Mouse (Mus musculus) lung, postnatal 0 days (tissue): Measurements from ENCODE around the gene Yipf3. TPM values are rescaled to one million over a fixed set of nuclear protein-coding genes. Genes with fewer than 3 reads are reported as not detected.

Source experiments
- ATAC-seq: fragments of 200-750 bp; cut with Nextera tagmentation; 2 replicates; pipeline ENCODE4 v1.8.0; 2017; ENCODE audit warnings: moderate library complexity
- DNase-seq: peaks from one replicate; pipeline ENCODE4 v3.0.0-alpha.2; 2016; ENCODE audit warnings: low spot score
- H3K27ac ChIP-seq: fragments of 300-500 bp; sonication (generic); 2 replicates; pipeline ENCODE4 v1.5.1; 2014; ENCODE audit warnings: antibody characterized with exemption, mild to moderate bottlenecking, low read length, mixed read lengths
- H3K27me3 ChIP-seq: fragments of 300-500 bp; sonication (generic); replicated peaks from 2 replicates; pipeline ENCODE4 v1.6.1; 2014; ENCODE audit warnings: low read length, mixed read lengths; ENCODE audit not compliant: insufficient read depth
- H3K36me3 ChIP-seq: fragments of 300-500 bp; sonication (generic); 2 replicates; pipeline ENCODE4 v1.6.1; 2014; ENCODE audit warnings: low read length, mixed read lengths; ENCODE audit not compliant: insufficient read depth
- H3K4me1 ChIP-seq: fragments of 300-500 bp; sonication (generic); 2 replicates; pipeline ENCODE4 v1.6.1; 2014; ENCODE audit warnings: antibody characterized with exemption, low read depth, low read length, mixed read lengths; ENCODE audit not compliant: insufficient read depth
- H3K4me2 ChIP-seq: fragments of 300-500 bp; sonication (generic); replicated peaks from 2 replicates; pipeline ENCODE4 v1.6.1; 2014; ENCODE audit warnings: low read depth, mild to moderate bottlenecking, low read length, moderate library complexity, mixed read lengths
- H3K4me3 ChIP-seq: fragments of 300-500 bp; sonication (generic); 2 replicates; pipeline ENCODE4 v1.5.1; 2014; ENCODE audit warnings: low read depth, low read length
- H3K9ac ChIP-seq: fragments of 300-500 bp; sonication (generic); replicated peaks from 2 replicates; pipeline ENCODE4 v1.6.1; 2014; ENCODE audit warnings: low read depth, mild to moderate bottlenecking
- H3K9me3 ChIP-seq: fragments of 300-500 bp; sonication (generic); 2 replicates; pipeline ENCODE4 v1.6.1; 2016; ENCODE audit warnings: low read length, mixed read lengths
- CTCF ChIP-seq: IDR thresholded peaks from 2 replicates; pipeline ENCODE4 v1.5.1; 2016; ENCODE audit warnings: antibody characterized with exemption, mild to moderate bottlenecking
- EP300 ChIP-seq: IDR thresholded peaks from 2 replicates; pipeline ENCODE4 v1.6.1; 2016; ENCODE audit warnings: antibody characterized with exemption, mild to moderate bottlenecking, control low read depth
- WGBS: fragments of 180-500 bp; shearing (Covaris S2); extraction: QIAGEN DNeasy Blood & Tissue Kit; methylation state at CpG from one replicate; pipeline ENCODE4 v1.1.7; 2014; 5-methylcytosine and 5-hydroxymethylcytosine counted together
- polyA plus RNA-seq: library from polyadenylated mRNA; unstranded; fragments of >200 nt; fragmentation: Nextera tagmentation; extraction: Ambion mirVana; gene quantifications from 2 replicates; pipeline ENCODE4 v1.2.1, GENCODE M21; 2015

The Yipf3 gene
- polyA plus RNA-seq, 1 experiment from 2014 or later = 199 TPM

- Histone ChIP-seq H3K36me3 (peaks cover 13% of the 10 kb centered on the region; the same call in 1 of the 2 replicates), H3K4me3 (no peak overlapping the region), H3K9ac (no peak overlapping the region), H3K27me3 (no peaks in the 10 kb centered on the region), H3K4me1 (no peaks in the 10 kb centered on the region), H3K4me2 (no peak overlapping the region), H3K27ac (peak overlapping the region; percentile 79), H3K9me3 (no peaks in the 10 kb centered on the region)
- ATAC-seq = no peak
- WGBS = 67% methylated on average over 10 of the region's 10 CpGs
- TF ChIP-seq EP300 = no peak
- no peak for TF ChIP-seq CTCF
- DNase-seq = no peak
Measured at GRCm38 (mm10) chr17:46268026-46268720, 20.3 kb downstream of the Yipf3 start.

- no peak overlapping the region for H3K4me2 ChIP-seq
- 59% methylated on average over 19 of the region's 19 CpGs for WGBS
- H3K4me1 ChIP-seq = no peaks in the 10 kb centered on the region
- peaks cover 8% of the 10 kb centered on the region; the same call in 1 of the 2 replicates for H3K36me3 ChIP-seq
- H3K27me3 ChIP-seq = no peaks in the 10 kb centered on the region
- no peak overlapping the region for H3K4me3 ChIP-seq
- DNase-seq (no peak), ATAC-seq (0 out of 2 replicates have a peak, but pooled peaks have one; percentile 6)
- no peak overlapping the region for H3K9ac ChIP-seq
- TF ChIP-seq EP300 (no peak), CTCF (no peak)
- H3K27ac ChIP-seq = 0 out of 2 replicates have a peak overlapping the region, but pooled peaks have one; percentile 15
- H3K9me3 ChIP-seq = no peaks in the 10 kb centered on the region
Measured at GRCm38 (mm10) chr17:46269771-46270534, 22.1 kb downstream of the Yipf3 start.

- DNase-seq (no peak), ATAC-seq (no peak)
- WGBS = 87% methylated on average over 2 of the region's 2 CpGs
- Histone ChIP-seq H3K9ac (no peak overlapping the region), H3K36me3 (peaks cover 8% of the 10 kb centered on the region; the same call in 1 of the 2 replicates), H3K27me3 (no peaks in the 10 kb centered on the region), H3K27ac (no peak overlapping the region), H3K4me2 (no peak overlapping the region), H3K9me3 (no peaks in the 10 kb centered on the region), H3K4me1 (no peaks in the 10 kb centered on the region), H3K4me3 (no peak overlapping the region)
- TF ChIP-seq EP300 (no peak), CTCF (no peak)
Measured at GRCm38 (mm10) chr17:46272058-46272457, 24.2 kb downstream of the Yipf3 start.

GRCm38 (mm10) chr17:46272675-46273074 is 24.8 kb downstream of the Yipf3 start:
- H3K27me3 ChIP-seq = no peaks in the 10 kb centered on the region
- ATAC-seq = 0 out of 2 replicates have a peak, but pooled peaks have one; percentile 21
- H3K36me3 ChIP-seq = peaks cover 8% of the 10 kb centered on the region; the same call in 1 of the 2 replicates
- no peak overlapping the region for H3K9ac ChIP-seq
- no peaks in the 10 kb centered on the region for H3K4me1 ChIP-seq
- H3K4me3 ChIP-seq = no peak overlapping the region
- WGBS = 78% methylated on average over 5 of the region's 5 CpGs
- no peak overlapping the region for H3K27ac ChIP-seq
- DNase-seq = no peak
- no peak overlapping the region for H3K4me2 ChIP-seq
- H3K9me3 ChIP-seq = no peaks in the 10 kb centered on the region
- no peak for TF ChIP-seq EP300
- TF ChIP-seq CTCF = no peak

GRCm38 (mm10) chr17:46273803-46274236 is 25.9 kb downstream of the Yipf3 start:
- H3K4me3 ChIP-seq = no peak overlapping the region
- H3K9me3 ChIP-seq = no peaks in the 10 kb centered on the region
- ATAC-seq = peak; percentile 21
- peaks cover 8% of the 10 kb centered on the region; the same call in 1 of the 2 replicates for H3K36me3 ChIP-seq
- H3K4me1 ChIP-seq = no peaks in the 10 kb centered on the region
- H3K27ac ChIP-seq = 0 out of 2 replicates have a peak overlapping the region, but pooled peaks have one; percentile 32
- 65% methylated on average over 1 of the region's 1 CpGs for WGBS
- no peak for TF ChIP-seq EP300
- TF ChIP-seq CTCF = no peak
- no peak overlapping the region for H3K4me2 ChIP-seq
- no peak for DNase-seq
- H3K27me3 ChIP-seq = no peaks in the 10 kb centered on the region
- no peak overlapping the region for H3K9ac ChIP-seq

GRCm38 (mm10) chr17:46274465-46274864 is 26.6 kb downstream of the Yipf3 start:
- no peaks in the 10 kb centered on the region for H3K4me1 ChIP-seq
- H3K27ac ChIP-seq = 0 out of 2 replicates have a peak overlapping the region, but pooled peaks have one; percentile 27
- WGBS = 67% methylated on average over 6 of the region's 6 CpGs
- TF ChIP-seq CTCF (no peak), EP300 (no peak)
- H3K4me3 ChIP-seq = no peak overlapping the region
- DNase-seq = no peak
- no peak overlapping the region for H3K4me2 ChIP-seq
- no peak overlapping the region for H3K9ac ChIP-seq
- no peaks in the 10 kb centered on the region for H3K9me3 ChIP-seq
- ATAC-seq = no peak
- H3K27me3 ChIP-seq = no peaks in the 10 kb centered on the region
- H3K36me3 ChIP-seq = peaks cover 8% of the 10 kb centered on the region; the same call in 1 of the 2 replicates
